Mouse (Mus musculus) ovary, adult 2 months (tissue): ENCODE results near the gene Acyp1. TPM values are rescaled to one million over a fixed set of nuclear protein-coding genes. Genes with fewer than 3 reads are reported as not detected.

ENCODE experiments used
- polyA plus RNA-seq: library from polyadenylated mRNA; depleted of rRNA; stranded (reverse); fragments of >200 nt; gene quantifications from 2 replicates; pipeline ENCODE4 v1.2.3, GENCODE M21; 2012; rRNA removed

Gene Acyp1
- 2.5 and 3.3 TPM in 2 replicates for polyA plus RNA-seq

GRCm38 (mm10) chr12:85287809-85288485, at the start of gene Acyp1:
Gene Acyp1 (minus strand): TSS chr12:85288438.

GRCm38 (mm10) chr12:85288486-85289156, 383 bp upstream of the Acyp1 start, which contains the start of gene Zc2hc1c:
Gene Zc2hc1c (plus strand): TSS chr12:85288591.

GRCm38 (mm10) chr12:85270319-85270718, 17.9 kb downstream of the Acyp1 start, which contains the start of gene Mlh3:
Gene Mlh3 (minus strand): TSS chr12:85270599.

Other genes starting within 250 kb of the Acyp1 start
- 3.0 and 3.4 TPM in 2 replicates for gene Prox2, start 177.7 kb downstream of the Acyp1 start, polyA plus RNA-seq
- 70.4 and 82.0 TPM in 2 replicates for gene Dlst, start 177.6 kb downstream of the Acyp1 start, polyA plus RNA-seq
- 1.0 and 1.3 TPM in 2 replicates for gene Rps6kl1, start 137.2 kb downstream of the Acyp1 start, polyA plus RNA-seq
- gene Pgf, start 110.6 kb downstream of the Acyp1 start, polyA plus RNA-seq = 3.0 and 3.6 TPM in 2 replicates
- gene Eif2b2, start 69.0 kb downstream of the Acyp1 start, polyA plus RNA-seq = 131 and 144 TPM in 2 replicates
- gene Mlh3, start 17.8 kb downstream of the Acyp1 start, polyA plus RNA-seq = 3.5 and 4.0 TPM in 2 replicates
- 1.1 and 1.2 TPM in 2 replicates for gene Zc2hc1c, start 153 bp upstream of the Acyp1 start, polyA plus RNA-seq
- gene Nek9, start 50.9 kb upstream of the Acyp1 start, polyA plus RNA-seq = 31.2 and 36.2 TPM in 2 replicates
- gene Tmed10, start 86.4 kb upstream of the Acyp1 start, polyA plus RNA-seq = 297 and 359 TPM in 2 replicates
- gene Fos, start 185.5 kb upstream of the Acyp1 start, polyA plus RNA-seq = 25.5 and 27.3 TPM in 2 replicates